Mouse (Mus musculus): ENCODE results near the gene Sbk1.
A peak's percentile ranks its signal among the peaks of the same experiment; 100 is the strongest.

The Sbk1 gene

GRCm38 (mm10) chr7:126271712-126272683 lies at the start of gene Sbk1:
Gene Sbk1, plus strand, starts transcription at chr7:126272619.
- peak; percentile 89 to 91 for DNase-seq (ENCODE audit: low spot score in 2 of 2)

GRCm38 (mm10) chr7:126222753-126223152 lies 49.7 kb upstream of the Sbk1 start:
- DNase-seq (ENCODE audit: low spot score in 2 of 2), result no peak

GRCm38 (mm10) chr7:126226136-126226535 lies 46.3 kb upstream of the Sbk1 start:
- no peak for DNase-seq (ENCODE audit: low spot score in 2 of 2)

GRCm38 (mm10) chr7:126230357-126231148 lies 41.9 kb upstream of the Sbk1 start:
- DNase-seq (ENCODE audit: low spot score in 2 of 2), result no peak

- no peak for DNase-seq (ENCODE audit: low spot score in 2 of 2)
Measured at GRCm38 (mm10) chr7:126232345-126233071, 39.9 kb upstream of the Sbk1 start.

GRCm38 (mm10) chr7:126234611-126235010 lies 37.8 kb upstream of the Sbk1 start:
- no peak for DNase-seq (ENCODE audit: low spot score in 2 of 2)

GRCm38 (mm10) chr7:126236083-126236793 lies 36.2 kb upstream of the Sbk1 start:
- no peak for DNase-seq (ENCODE audit: low spot score in 2 of 2)

- no peak for DNase-seq (ENCODE audit: low spot score in 2 of 2)
Measured at GRCm38 (mm10) chr7:126236794-126237192, 35.6 kb upstream of the Sbk1 start.

- DNase-seq (ENCODE audit: low spot score in 2 of 2), result no peak
Measured at GRCm38 (mm10) chr7:126240814-126241360, 31.5 kb upstream of the Sbk1 start.

GRCm38 (mm10) chr7:126244168-126244750 lies 28.2 kb upstream of the Sbk1 start:
- DNase-seq (ENCODE audit: low spot score in 2 of 2), result no peak

- DNase-seq (ENCODE audit: low spot score in 2 of 2), result no peak
Measured at GRCm38 (mm10) chr7:126248088-126248487, 24.3 kb upstream of the Sbk1 start.

GRCm38 (mm10) chr7:126248641-126249141 lies 23.7 kb upstream of the Sbk1 start:
- no peak for DNase-seq (ENCODE audit: low spot score in 2 of 2)

- no peak for DNase-seq (ENCODE audit: low spot score in 2 of 2)
Measured at GRCm38 (mm10) chr7:126249146-126249545, 23.3 kb upstream of the Sbk1 start.

GRCm38 (mm10) chr7:126249986-126250385 lies 22.4 kb upstream of the Sbk1 start:
- DNase-seq (ENCODE audit: low spot score in 2 of 2), result no peak

- no peak for DNase-seq (ENCODE audit: low spot score in 2 of 2)
Measured at GRCm38 (mm10) chr7:126250481-126250880, 21.9 kb upstream of the Sbk1 start.

- DNase-seq (ENCODE audit: low spot score in 2 of 2), result no peak
Measured at GRCm38 (mm10) chr7:126251698-126252097, 20.7 kb upstream of the Sbk1 start.

- no peak for DNase-seq (ENCODE audit: low spot score in 2 of 2)
Measured at GRCm38 (mm10) chr7:126252230-126252629, 20.2 kb upstream of the Sbk1 start.

GRCm38 (mm10) chr7:126260280-126261210 lies 11.9 kb upstream of the Sbk1 start:
- DNase-seq (ENCODE audit: low spot score in 2 of 2), result peak in 1 of 2 experiments; percentile 43

- no peak for DNase-seq (ENCODE audit: low spot score in 2 of 2)
Measured at GRCm38 (mm10) chr7:126261823-126262222, 10.6 kb upstream of the Sbk1 start.
